28 mouse cellular contexts compared by ENCODE assay signal in genomic region chr3:116150056-116150632, GRCm38 (mm10). TPM values are rescaled to one million over a fixed set of nuclear protein-coding genes. Genes with fewer than 3 reads are reported as not detected.
DNase-seq lines count a peak whose midpoint lies in the region; ATAC-seq and TF ChIP-seq lines count a peak whose summit lies in the region.
"Had no signal": no experiment of that assay in that cellular context is flagged by ENCODE, and none has a peak within 500 bp of the region (broad histone marks: within the 10 kb centered on the region; RNA-seq: fewer than 3 reads in every experiment).

No protein-coding gene starts in this region.

- no peak for TF ChIP-seq POLR2A in kidney, adult 2 months (IDR thresholded peaks at IDR 0.05; ENCODE audit: low read depth, low read length)

- no peaks in the 10 kb centered on the region for H3K36me3 ChIP-seq in hindbrain, postnatal 0 days (ENCODE audit: insufficient read depth, low read length)
- no peaks in the 10 kb centered on the region for H3K36me3 ChIP-seq in hindbrain, embryonic 16.5 days (ENCODE audit: control insufficient read depth, insufficient read depth, low read length)
- H3K36me3 ChIP-seq in kidney, adult 2 months (ENCODE audit: control insufficient read depth, insufficient read depth, low read length): no peaks in the 10 kb centered on the region
- no peaks in the 10 kb centered on the region for H3K36me3 ChIP-seq in midbrain, embryonic 12.5 days
- H3K36me3 ChIP-seq in midbrain, postnatal 0 days (ENCODE audit: insufficient read depth, low read length): no peaks in the 10 kb centered on the region
- H3K36me3 ChIP-seq: forebrain, embryonic 10.5 days; heart, embryonic 12.5 days; hindbrain, embryonic 15.5 days; limb, embryonic 15.5 days; neural tube, embryonic 13.5 days had no signal

- no peak overlapping the region for H3K9ac ChIP-seq in hindbrain, postnatal 0 days (replicated peaks; ENCODE audit: low read length)
- H3K9ac ChIP-seq in hindbrain, embryonic 16.5 days (ENCODE audit: low read depth, low read length): no peak overlapping the region
- H3K9ac ChIP-seq in midbrain, embryonic 12.5 days (replicated peaks): no peak overlapping the region
- H3K9ac ChIP-seq in midbrain, postnatal 0 days (replicated peaks; ENCODE audit: low read length, poor library complexity, severe bottlenecking): no peak overlapping the region
- H3K9ac ChIP-seq: heart, embryonic 12.5 days; hindbrain, embryonic 15.5 days; limb, embryonic 15.5 days; liver, embryonic 14.5 days; neural tube, embryonic 13.5 days had no signal

- TF ChIP-seq CTCF in hindbrain, postnatal 0 days (IDR thresholded peaks at IDR 0.05; ENCODE audit: low read depth): no peak
- no peak for TF ChIP-seq CTCF in kidney, adult 2 months (conservative IDR thresholded peaks at IDR 0.05; ENCODE audit: insufficient read depth, insufficient read length, low read depth, low read length)
- TF ChIP-seq CTCF in midbrain, postnatal 0 days (IDR thresholded peaks at IDR 0.05): no peak

- no peaks in the 10 kb centered on the region for H3K27me3 ChIP-seq in hindbrain, postnatal 0 days (ENCODE audit: insufficient read depth, low read length)
- H3K27me3 ChIP-seq in hindbrain, embryonic 16.5 days (replicated peaks; ENCODE audit: control insufficient read depth, insufficient read depth, low read length): no peaks in the 10 kb centered on the region
- no peaks in the 10 kb centered on the region for H3K27me3 ChIP-seq in kidney, adult 2 months (replicated peaks; ENCODE audit: control insufficient read depth, insufficient read depth, low read length)
- 0 out of 2 replicates have a peak, but pooled peaks cover 3% of the 10 kb centered on the region for H3K27me3 ChIP-seq in midbrain, embryonic 12.5 days
- H3K27me3 ChIP-seq in midbrain, postnatal 0 days (ENCODE audit: insufficient read depth, low read length): no peaks in the 10 kb centered on the region
- H3K27me3 ChIP-seq: heart, embryonic 12.5 days; hindbrain, embryonic 15.5 days; limb, embryonic 15.5 days; neural tube, embryonic 13.5 days had no signal

- H3K4me1 ChIP-seq in hindbrain, postnatal 0 days (ENCODE audit: insufficient read depth, low read length): no peaks in the 10 kb centered on the region
- H3K4me1 ChIP-seq in hindbrain, embryonic 16.5 days (ENCODE audit: control insufficient read depth, insufficient read depth, low read depth, low read length): no peaks in the 10 kb centered on the region
- H3K4me1 ChIP-seq in kidney, adult 2 months (ENCODE audit: control insufficient read depth, insufficient read depth, low read length): no peaks in the 10 kb centered on the region
- H3K4me1 ChIP-seq in midbrain, embryonic 12.5 days: peaks cover 15% of the 10 kb centered on the region; the same call in 1 of the 2 replicates
- H3K4me1 ChIP-seq in midbrain, postnatal 0 days (ENCODE audit: insufficient read depth, low read length): no peaks in the 10 kb centered on the region
- H3K4me1 ChIP-seq: limb, embryonic 15.5 days; neural tube, embryonic 13.5 days had no signal

- no peak overlapping the region for H3K27ac ChIP-seq in hindbrain, postnatal 0 days
- no peak overlapping the region for H3K27ac ChIP-seq in hindbrain, embryonic 16.5 days (ENCODE audit: low read depth, low read length)
- H3K27ac ChIP-seq in kidney, adult 2 months (ENCODE audit: insufficient read depth, low read depth, low read length): no peak overlapping the region
- H3K27ac ChIP-seq in midbrain, embryonic 12.5 days (replicated peaks): no peak overlapping the region
- no peak overlapping the region for H3K27ac ChIP-seq in midbrain, postnatal 0 days (ENCODE audit: low read depth, low read length)
- H3K27ac ChIP-seq: forebrain, embryonic 10.5 days; hindbrain, embryonic 15.5 days; limb, embryonic 15.5 days; liver, embryonic 14.5 days; neural tube, embryonic 13.5 days had no signal

- no peaks in the 10 kb centered on the region for H3K9me3 ChIP-seq in hindbrain, postnatal 0 days (ENCODE audit: low read length)
- H3K9me3 ChIP-seq in hindbrain, embryonic 16.5 days (ENCODE audit: control insufficient read depth, low read length): no peaks in the 10 kb centered on the region
- H3K9me3 ChIP-seq in midbrain, embryonic 12.5 days: no peaks in the 10 kb centered on the region
- no peaks in the 10 kb centered on the region for H3K9me3 ChIP-seq in midbrain, postnatal 0 days (ENCODE audit: low read length)
- H3K9me3 ChIP-seq: forebrain, embryonic 10.5 days; heart, embryonic 12.5 days; hindbrain, embryonic 15.5 days; limb, embryonic 15.5 days; neural tube, embryonic 13.5 days had no signal

- DNase-seq in hindbrain, postnatal 0 days (ENCODE audit: low spot score): no peak
- peak; percentile 37 for DNase-seq in kidney, postnatal 10 days
- DNase-seq in kidney, adult 2 months: no peak
- no peak for DNase-seq in midbrain, postnatal 0 days (ENCODE audit: low spot score)
- no peak for DNase-seq in embryo, embryonic 10.5 days (ENCODE audit: low spot score)
- DNase-seq: adrenal gland, adult 8-10 months; cerebellum, adult 11-12 months; cerebellum, postnatal 10 days; gastrocnemius, postnatal 10 days; heart, postnatal 14 days; left cerebral cortex, postnatal 4 days; midbrain, embryonic 14.5 days; retina, postnatal 1 day; right cerebral cortex, postnatal 25 days; spleen, adult 18-20 months; thymus, postnatal 25 days had no signal

- H3K4me2 ChIP-seq in hindbrain, postnatal 0 days (ENCODE audit: low read depth, low read length): no peak overlapping the region
- no peak overlapping the region for H3K4me2 ChIP-seq in hindbrain, embryonic 16.5 days (ENCODE audit: low read length)
- no peak overlapping the region for H3K4me2 ChIP-seq in midbrain, embryonic 12.5 days (replicated peaks)
- H3K4me2 ChIP-seq in midbrain, postnatal 0 days (ENCODE audit: low read depth, low read length, poor library complexity, severe bottlenecking): no peak overlapping the region
- H3K4me2 ChIP-seq: heart, embryonic 12.5 days; hindbrain, embryonic 15.5 days; limb, embryonic 15.5 days; neural tube, embryonic 13.5 days had no signal

- ATAC-seq in hindbrain, postnatal 0 days: peak; percentile 45; the same call in 1 of the 2 replicates
- no peak for ATAC-seq in hindbrain, embryonic 16.5 days
- 0 out of 2 replicates have a peak, but pooled peaks have one; percentile 19 for ATAC-seq in midbrain, embryonic 12.5 days (ENCODE audit: low FRiP score, low read depth)
- no peak for ATAC-seq in midbrain, postnatal 0 days (ENCODE audit: low FRiP score)
- ATAC-seq: activated CD4-positive, CD25-positive, alpha-beta regulatory T cell, adult 4 months; forebrain, embryonic 16.5 days; lung, postnatal 0 days had no signal

- 82% methylated on average over 13 of the region's 13 CpGs for WGBS in hindbrain, postnatal 0 days
- WGBS in hindbrain, embryonic 16.5 days: 84% methylated on average over 13 of the region's 13 CpGs
- WGBS in kidney, adult 2 months: 56% methylated on average over 13 of the region's 13 CpGs
- 81% methylated on average over 13 of the region's 13 CpGs for WGBS in midbrain, embryonic 12.5 days
- WGBS in midbrain, postnatal 0 days: 79% methylated on average over 13 of the region's 13 CpGs

- no peak overlapping the region for H3K4me3 ChIP-seq in hindbrain, postnatal 0 days (ENCODE audit: low read length)
- H3K4me3 ChIP-seq in hindbrain, embryonic 16.5 days (ENCODE audit: low read length): no peak overlapping the region
- H3K4me3 ChIP-seq in kidney, adult 2 months (ENCODE audit: insufficient read depth, low read depth, low read length): no peak overlapping the region
- H3K4me3 ChIP-seq in midbrain, embryonic 12.5 days: no peak overlapping the region
- no peak overlapping the region for H3K4me3 ChIP-seq in midbrain, postnatal 0 days (ENCODE audit: low read depth, low read length)
- H3K4me3 ChIP-seq: forebrain, embryonic 10.5 days; heart, embryonic 12.5 days; hindbrain, embryonic 15.5 days; limb, embryonic 15.5 days; myocyte; neural tube, embryonic 13.5 days had no signal

RNA-seq across cellular contexts. Expression of gene Vcam1, which starts 20.7 kb away (rescaled TPM):
- 35.4 and 45.3 TPM in 2 replicates for total RNA-seq in hindbrain, postnatal 0 days (2014; rRNA removed)
- 40.7 and 43.5 TPM in 2 replicates for polyA plus RNA-seq in hindbrain, postnatal 0 days (2015; fragmentation: Nextera tagmentation; extraction: Ambion mirVana)
- polyA plus RNA-seq in hindbrain, embryonic 16.5 days (2015; fragmentation: Nextera tagmentation; extraction: Ambion mirVana): 38.7 and 42.0 TPM in 2 replicates
- polyA plus RNA-seq in kidney, adult 2 months (2012; rRNA removed): 4.2 and 7.5 TPM in 2 replicates
- polyA plus RNA-seq in midbrain, embryonic 12.5 days (2016; fragmentation: Nextera tagmentation; extraction: Ambion mirVana): 50.2 and 53.7 TPM in 2 replicates
- 36.2 and 46.4 TPM in 2 replicates for total RNA-seq in midbrain, postnatal 0 days (2014; rRNA removed)
- polyA plus RNA-seq in midbrain, postnatal 0 days (2015; fragmentation: Nextera tagmentation; extraction: Ambion mirVana): 34.4 and 37.5 TPM in 2 replicates

Comparison
In these comparisons a context has a peak if more than half of its experiments do, and no peak if none do; other contexts are left out.
1. ATAC-seq: peak in hindbrain, postnatal 0 days (single experiment) and midbrain, embryonic 12.5 days (single experiment); none in hindbrain, embryonic 16.5 days (single experiment) and midbrain, postnatal 0 days (single experiment).